Mouse (Mus musculus): ENCODE data around the gene Klf15.

Gene Klf15

DNA sequence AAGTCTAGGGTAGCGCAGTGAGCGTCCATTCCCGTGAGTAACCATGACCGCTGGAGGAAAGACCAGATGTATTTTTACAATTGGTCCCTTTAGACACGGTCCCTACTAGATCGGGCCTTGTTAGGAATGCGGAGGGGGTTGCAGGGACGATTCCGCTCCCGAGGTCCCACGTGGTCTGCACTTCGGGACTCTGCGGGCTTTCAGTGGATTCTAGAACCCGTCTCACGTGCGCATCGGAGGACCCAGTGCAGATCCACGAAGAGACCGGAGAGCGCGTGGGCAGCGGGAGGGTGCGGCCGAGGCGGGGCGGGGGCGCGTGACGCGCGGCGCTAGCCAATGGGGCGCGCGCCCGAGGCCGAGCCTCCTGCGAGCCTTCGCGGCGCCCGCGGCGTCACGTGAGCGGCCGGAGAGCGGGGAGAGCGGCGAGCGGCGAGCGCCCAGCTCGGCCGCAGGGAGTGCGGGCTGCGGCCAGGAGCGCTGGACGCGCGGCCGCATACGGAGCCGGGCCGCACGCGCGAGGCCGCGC, at the start of gene Klf15:
Gene Klf15, plus strand, starts transcription at position 396 of the 526 bp plus-strand sequence.
- no peak for DNase-seq

GRCm38 (mm10) chr6:90422565-90422964, 39.8 kb upstream of the Klf15 start:
- peak; percentile 83 for DNase-seq

GRCm38 (mm10) chr6:90425361-90425760, 37.0 kb upstream of the Klf15 start:
- no peak for DNase-seq

- no peak for DNase-seq
Measured at GRCm38 (mm10) chr6:90426003-90426402, 36.4 kb upstream of the Klf15 start.

DNA sequence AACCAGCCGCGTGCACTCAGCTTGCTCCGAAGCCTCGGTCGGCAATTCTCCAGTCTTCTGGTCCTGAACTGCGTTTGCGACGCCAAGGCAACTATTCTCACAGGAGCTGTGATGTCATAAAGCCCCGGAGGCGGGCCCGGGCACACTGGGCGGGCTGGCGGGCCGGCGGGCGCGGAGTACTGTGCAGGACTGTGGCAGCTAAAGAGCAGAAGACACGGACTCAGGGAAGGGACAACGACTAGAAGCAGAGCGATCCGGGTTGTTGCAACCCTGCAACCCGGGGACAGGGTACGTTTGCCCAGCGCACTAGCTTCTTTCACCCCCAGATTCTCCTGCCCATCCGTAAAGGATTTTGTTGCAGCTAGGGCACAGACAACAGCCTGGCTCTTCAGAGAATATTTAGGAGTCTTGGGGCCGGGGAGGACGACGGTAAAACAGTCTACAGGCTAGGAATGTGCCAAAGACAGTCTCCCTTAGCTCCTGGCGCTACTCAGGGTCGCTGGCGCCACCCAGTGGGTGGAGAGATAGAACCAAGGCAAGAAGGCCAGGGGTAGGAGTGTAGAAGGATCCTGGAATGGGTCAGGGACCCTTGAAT, 33.9 kb upstream of the Klf15 start, which contains the start of gene Cfap100:
Gene Cfap100, minus strand, starts transcription at position 418 of the 595 bp plus-strand sequence.
- peak; percentile 52 for DNase-seq

GRCm38 (mm10) chr6:90429911-90430310, 32.5 kb upstream of the Klf15 start:
- DNase-seq, result no peak

DNA sequence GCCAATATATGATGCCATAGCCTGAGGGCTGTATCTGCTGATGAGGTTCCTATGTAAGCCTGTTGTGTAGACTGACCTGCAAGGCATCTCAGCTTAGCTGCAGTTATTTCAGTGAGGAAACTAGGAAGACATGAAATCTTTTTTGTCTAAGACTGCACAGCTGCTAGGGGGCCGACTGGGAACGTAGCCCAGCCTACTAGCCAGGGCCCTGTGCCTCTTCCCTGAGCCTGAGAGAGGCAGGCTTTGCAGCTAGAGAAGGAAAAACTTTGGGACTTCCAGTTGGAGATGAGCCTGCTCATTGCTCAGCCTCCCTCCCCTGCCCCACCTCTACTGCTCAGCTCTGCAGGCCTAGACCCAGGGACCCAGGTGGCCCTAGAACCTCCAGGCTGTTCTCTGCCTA, 30.9 kb upstream of the Klf15 start:
- DNase-seq, result no peak

GRCm38 (mm10) chr6:90434687-90435086, 27.7 kb upstream of the Klf15 start:
- no peak for DNase-seq

- DNase-seq, result peak; percentile 72
Measured at GRCm38 (mm10) chr6:90435195-90435618, 27.2 kb upstream of the Klf15 start.

- DNase-seq, result no peak
Measured at GRCm38 (mm10) chr6:90436192-90436907, 26.0 kb upstream of the Klf15 start.

DNA sequence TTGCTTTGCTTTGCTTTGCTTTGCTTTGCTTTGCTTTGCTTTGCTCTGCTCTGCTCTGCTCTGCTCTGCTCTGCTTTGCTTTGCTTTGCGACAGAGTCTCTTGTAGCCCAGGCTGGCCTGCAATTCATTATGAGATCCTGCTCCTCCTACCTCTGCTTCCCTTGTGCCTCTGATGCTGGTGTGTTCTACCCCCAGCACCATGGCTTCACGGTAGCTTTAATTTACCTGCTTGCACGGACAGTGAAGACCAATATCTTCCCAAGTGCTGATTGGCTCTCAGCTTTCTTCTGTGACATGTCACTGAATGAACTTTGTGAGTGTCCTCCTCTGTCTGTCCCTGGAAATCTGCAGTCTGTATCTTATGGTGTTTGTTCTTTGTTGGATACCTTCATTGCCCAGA, 25.3 kb upstream of the Klf15 start:
- no peak for DNase-seq

GRCm38 (mm10) chr6:90446883-90447282, 15.5 kb upstream of the Klf15 start:
- no peak for DNase-seq

GRCm38 (mm10) chr6:90450179-90450578, 12.2 kb upstream of the Klf15 start:
- peak; percentile 38 for DNase-seq

DNA sequence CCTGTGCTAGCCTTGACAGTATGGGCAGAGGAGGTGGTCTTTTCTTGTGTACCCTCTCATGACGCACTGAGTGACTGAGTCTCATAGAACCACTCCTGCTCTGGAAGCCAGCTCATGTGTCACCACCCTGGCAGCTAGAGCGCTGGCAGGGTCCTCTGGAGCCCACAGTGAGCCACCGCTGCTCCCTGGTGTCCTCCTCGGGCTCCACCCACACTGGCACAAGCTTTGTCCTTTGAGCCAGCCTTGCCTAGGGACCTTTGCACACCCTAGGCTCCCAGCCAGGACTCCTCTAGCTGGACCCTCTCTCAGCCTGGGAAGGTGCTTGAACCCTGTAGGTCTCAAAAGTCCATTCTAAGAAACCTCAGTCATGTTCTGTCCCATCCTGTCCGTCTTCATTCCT, 11.7 kb upstream of the Klf15 start:
- no peak for DNase-seq

GRCm38 (mm10) chr6:90451512-90451911, 10.9 kb upstream of the Klf15 start:
- DNase-seq, result no peak

DNA sequence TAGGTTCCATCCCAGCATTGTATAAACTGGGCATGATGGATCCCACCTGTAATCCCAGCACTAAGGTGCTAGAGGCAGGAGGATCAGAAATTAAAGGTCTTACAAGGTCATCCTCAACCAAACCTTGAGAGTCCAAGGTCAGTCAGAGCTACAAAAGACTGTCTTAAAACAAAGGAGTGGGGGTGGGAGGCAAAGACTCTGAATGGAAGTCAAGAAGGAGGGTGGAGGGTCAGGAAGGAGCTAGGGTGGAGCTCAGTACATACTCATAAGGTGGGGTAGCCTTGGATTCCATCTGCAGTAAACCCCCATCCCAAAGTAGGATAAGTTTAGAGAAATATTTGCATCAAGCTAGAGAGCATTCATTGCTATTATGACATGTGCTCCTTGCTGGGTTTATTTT, 9.8 kb upstream of the Klf15 start:
- DNase-seq, result no peak

DNA sequence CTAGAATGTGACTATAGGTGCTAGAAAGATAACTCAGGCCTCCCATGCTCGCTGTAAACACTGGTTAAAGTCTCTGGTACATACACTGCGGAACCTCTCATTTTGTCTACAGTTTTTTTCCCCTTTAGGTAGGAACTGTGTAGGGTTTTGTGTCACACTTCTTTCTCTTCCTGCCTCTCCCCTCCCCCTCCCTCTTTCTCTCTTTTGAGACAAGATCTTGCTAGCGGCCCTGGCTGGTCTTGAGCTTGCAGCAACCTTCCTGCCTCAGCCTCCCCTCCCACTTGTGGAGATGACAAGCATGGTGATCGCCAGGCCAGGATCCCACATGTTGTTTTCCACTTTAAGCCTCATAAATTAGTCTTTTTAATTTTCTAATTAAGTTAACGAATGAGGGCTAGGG, 8.6 kb upstream of the Klf15 start:
- no peak for DNase-seq

DNA sequence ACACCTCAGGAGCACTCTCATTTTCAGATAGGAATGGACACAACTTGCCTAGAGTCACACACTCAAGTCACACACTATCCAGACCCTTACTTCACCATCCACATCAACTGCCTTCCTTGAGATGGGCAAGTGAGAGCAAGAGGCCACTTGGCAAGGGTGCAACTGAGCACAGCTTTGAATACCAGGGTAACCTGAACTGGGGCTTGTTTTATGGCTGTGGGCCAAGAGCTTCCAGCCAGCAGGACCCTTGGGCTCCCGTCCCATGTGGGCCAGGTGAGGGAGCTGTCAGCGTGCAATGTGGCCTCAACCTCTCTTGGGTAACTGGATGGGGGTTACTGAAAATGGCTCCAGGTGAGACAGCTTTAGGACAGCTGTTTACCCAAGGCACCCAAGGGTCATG, 5.0 kb upstream of the Klf15 start:
- DNase-seq, result no peak

DNA sequence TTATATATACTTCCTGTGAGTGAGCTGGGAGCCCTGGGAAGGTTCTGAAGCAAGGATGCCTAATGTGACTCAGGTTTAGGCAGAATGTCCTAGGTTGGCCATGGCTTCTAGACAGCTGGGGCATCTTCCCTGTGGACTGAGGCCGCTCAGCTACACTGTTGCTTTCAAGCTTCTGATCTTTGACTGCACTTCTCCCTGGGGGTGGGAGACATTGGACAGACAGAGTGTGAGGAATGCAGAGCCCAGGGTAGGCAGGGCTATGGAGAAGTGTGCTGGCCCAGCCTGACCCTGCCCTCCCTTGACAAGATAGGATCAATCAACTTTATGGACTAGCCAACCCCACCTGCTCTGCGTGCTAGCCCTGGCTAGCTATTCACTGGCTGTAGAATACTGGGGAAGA, 1.2 kb upstream of the Klf15 start:
- DNase-seq, result no peak

DNA sequence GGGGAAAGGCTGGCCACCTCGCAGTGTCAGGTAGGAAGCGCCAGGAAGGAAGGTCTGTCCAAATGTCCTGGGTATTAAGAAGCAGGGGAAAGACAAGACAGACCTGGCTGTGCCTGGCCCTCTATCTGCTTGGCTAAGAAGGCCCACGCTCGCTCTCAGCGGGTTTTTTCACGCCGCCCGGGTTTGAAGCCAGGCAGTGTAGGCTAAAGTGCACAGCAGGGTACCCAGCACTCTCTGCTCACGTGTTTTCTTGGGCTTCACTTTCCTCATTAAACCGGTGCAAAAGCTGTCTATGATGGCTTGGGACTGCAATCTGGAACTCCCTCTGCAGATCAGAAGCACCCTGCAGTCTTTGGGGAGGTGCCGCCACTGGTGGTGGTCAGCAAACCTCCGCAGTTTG, 605 bp upstream of the Klf15 start:
- DNase-seq, result no peak

DNA sequence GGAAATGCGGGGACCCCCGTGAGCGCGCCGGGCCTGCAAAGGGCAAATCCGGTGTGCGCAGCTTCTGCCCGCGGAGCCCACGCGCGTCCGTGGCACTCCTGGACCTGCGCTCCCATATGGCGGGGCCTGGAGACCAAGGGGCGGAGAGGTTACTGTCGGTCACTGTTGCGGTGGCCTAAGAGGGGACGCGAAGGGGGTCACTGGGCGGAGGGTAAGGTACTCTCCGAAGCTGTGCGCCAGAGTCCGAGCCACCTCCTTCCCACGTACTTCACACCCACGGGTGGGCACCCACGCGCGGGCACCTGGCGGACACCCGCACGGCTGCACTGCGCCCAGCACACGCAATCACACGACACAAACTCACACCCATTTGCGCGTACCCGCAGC, 458 bp downstream of the Klf15 start:
- DNase-seq, result no peak

DNA sequence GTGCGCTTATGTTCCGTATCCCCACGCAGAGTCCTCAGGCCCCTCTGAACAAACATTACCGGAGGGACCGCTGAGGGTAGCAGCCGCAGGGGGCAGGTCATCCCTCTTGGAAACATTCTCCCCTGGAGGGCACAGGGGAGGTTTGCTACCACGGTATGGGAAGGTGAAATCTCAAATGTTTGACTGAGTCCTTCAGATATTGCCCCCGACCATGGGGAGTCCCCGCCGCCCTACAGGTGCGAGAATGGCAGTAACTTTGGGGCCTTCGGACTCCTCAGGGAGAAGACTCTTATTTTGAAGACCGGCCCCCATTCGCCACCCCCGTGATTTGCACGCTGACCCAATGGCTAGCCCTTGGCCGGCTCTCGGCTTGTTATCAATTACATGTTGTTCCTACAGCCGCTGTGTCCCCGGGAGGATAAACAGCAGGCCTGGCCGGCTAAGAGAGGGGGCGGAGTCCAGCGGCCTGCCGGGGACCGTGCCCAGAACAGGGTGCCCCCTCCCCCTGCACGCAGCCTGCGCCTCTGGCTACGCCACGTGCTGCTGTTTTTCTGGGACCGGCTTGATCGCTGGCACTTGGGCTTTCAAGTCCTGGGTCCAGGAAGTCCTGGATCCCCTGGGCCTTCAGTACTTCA, 969 bp downstream of the Klf15 start:
- no peak for DNase-seq

- DNase-seq, result no peak
Measured at GRCm38 (mm10) chr6:90463890-90464421, 1.6 kb downstream of the Klf15 start.
